Mouse (Mus musculus): ENCODE data around the gene Tk1. TPM values are rescaled to one million over a fixed set of nuclear protein-coding genes. Genes with fewer than 3 reads are reported as not detected.
A peak's percentile ranks its signal among the peaks of the same experiment; 100 is the strongest.
"Not testable (repeated sequence)": the region's sequence is repeated elsewhere in the genome, so short reads cannot be mapped to it uniquely, and the experiment has no call there.

Tk1 gene
- total RNA-seq, 2 experiments from 2014 or later, result 0.84 to 0.98 TPM

GRCm38 (mm10) chr11:117847593-117848215 is 21.8 kb upstream of the Tk1 start:
- no peak for DNase-seq (ENCODE audit: low spot score in 2 of 2)

- no peak for DNase-seq (ENCODE audit: low spot score in 2 of 2)
Measured at GRCm38 (mm10) chr11:117846640-117847039, 20.7 kb upstream of the Tk1 start.

DNA sequence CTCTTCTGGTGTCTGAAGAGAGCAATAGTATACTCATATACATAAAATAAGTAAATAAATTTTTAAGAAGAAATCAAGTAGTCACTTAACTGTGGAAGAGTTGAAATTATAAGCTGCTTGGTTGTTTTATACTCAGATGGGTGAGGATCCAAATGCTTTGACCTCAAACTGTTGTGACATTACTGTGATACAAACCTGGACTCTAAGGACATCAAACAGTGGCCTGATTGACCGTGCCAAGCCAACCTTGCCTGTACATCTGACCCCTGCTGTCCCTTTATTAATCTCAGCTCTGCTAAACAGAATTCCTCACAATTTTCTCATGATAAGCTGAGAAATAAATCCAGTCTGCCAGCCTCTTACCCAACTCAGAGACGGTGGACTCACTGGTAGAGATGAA is 19.8 kb upstream of the Tk1 start:
- DNase-seq (ENCODE audit: low spot score in 2 of 2), result no peak

DNA sequence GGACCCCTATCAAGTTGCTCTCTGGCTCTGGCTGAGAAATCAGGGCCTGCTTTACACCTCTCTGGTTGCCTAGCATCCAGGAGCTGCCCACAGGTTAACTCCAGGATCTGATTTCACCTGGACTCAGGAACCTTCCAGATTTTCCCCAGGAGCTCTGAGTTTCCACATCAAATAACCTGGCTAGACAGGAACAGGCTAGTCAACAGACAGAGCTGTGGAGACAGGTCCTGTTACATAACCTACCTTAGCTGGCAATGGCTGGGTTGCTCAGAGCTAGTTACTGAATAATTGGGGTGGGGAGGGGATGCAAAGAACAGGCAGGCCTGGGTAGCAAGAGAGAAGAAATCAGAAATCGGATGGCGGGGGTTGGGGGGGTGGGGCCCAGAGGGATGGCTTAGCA is 19.1 kb upstream of the Tk1 start:
- no peak for DNase-seq (ENCODE audit: low spot score in 2 of 2)

DNA sequence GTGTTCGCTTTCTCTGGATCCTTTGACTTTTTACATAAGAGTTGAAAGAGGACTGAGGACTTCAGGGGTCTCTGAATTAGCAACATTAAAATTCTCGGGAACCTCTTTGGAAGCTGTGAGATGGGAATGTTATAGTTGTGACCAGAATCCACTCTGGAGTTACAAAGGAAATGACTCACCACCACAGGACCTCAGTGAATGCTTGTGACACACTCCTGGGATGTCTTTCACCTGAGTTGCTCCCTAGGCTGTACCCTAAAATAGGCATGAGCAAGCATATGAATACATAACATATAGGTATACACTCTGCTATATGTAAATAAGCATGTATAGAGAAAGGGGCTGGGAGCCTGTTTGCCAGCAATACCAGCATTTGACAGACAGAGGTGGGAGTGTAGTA is 17.5 kb upstream of the Tk1 start:
- DNase-seq (ENCODE audit: low spot score in 2 of 2), result no peak

DNA sequence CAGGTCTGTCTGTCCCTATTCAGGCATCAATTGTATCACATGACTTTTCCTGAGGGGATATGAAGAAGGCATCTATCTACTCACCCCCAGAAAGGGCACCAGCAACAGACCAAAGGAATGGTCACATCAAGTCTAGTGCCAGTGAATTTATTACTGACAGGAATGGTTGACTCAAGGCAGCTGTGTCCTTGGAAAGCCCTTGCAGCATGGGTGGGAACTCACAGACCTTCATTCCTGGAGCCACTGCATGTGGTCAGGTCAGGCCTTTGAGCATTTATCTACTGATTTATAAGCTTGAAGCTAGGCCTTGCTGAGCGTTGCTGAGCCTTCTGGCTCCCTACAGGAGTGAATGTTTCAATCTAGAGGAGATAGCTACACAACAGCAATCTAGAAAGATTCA is 15.0 kb upstream of the Tk1 start:
- DNase-seq (ENCODE audit: low spot score in 2 of 2), result no peak

DNA sequence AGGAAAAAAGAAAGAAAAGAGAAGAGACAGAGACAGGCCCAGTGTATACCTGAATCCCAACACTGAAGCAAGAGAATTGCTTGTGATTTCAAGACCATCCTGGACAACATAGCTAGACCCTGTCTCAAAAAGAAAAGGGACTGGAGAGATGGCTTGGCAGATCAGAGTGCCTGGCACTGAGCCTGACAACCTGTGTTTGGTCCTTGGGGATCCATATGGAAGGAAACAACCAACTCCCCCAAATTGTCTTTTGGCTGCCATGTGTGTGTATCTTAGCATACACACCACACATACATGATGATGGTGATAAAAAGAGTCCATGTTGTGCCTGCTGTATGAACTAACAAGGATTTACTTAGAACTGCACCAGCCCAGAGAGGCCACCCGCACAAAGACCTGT is 13.1 kb upstream of the Tk1 start:
- DNase-seq (ENCODE audit: low spot score in 2 of 2), result no peak

DNA sequence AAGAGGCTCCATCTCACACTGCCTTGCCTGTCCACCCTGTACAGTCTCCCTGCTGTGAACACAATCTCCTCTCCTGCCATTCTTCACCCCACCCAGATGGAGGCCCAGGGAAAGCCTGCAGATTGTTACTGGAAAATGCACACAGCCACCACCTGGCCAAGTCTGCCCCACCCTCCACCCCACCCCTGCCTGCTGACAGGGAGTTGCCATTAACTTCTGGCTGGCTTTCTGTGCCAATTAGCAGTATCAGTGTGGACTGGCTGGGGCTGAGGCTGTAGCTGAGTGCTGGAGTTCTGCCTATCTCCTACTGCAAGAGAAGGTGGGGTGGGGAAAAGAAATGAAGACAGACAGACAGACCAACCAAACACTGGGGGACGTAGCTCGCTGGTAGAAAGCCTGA is 12.7 kb upstream of the Tk1 start:
- DNase-seq (ENCODE audit: low spot score in 2 of 2), result no peak

GRCm38 (mm10) chr11:117836306-117836705 is 10.4 kb upstream of the Tk1 start:
- peak; percentile 55 to 66 for DNase-seq (ENCODE audit: low spot score in 2 of 2)

DNA sequence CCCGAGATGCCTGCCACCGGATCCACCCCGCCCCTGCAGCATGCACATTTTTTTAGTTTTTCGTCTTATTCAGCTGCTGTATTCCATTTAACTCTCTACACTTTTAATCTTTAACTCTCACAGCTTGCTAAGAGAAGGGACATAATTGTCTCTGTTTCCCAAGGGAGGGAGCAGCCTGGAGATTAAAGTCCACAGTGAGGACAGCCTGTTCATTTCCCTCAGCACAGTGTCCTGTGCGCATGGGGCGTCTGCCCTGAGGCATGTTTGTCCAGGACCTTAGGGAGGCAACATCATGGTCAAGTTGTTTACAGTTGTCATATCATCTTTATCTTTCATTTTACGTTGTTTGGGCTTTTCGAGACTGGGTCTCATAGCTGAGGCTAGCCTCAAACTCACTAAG is 8.2 kb upstream of the Tk1 start:
- DNase-seq (ENCODE audit: low spot score in 2 of 2), result no peak

- not testable (repeated sequence) for DNase-seq (ENCODE audit: low spot score in 2 of 2)
Measured at GRCm38 (mm10) chr11:117833509-117833908, 7.6 kb upstream of the Tk1 start.

- peak; percentile 71 to 78 for DNase-seq (ENCODE audit: low spot score in 2 of 2)
Measured at GRCm38 (mm10) chr11:117832086-117832969, 6.4 kb upstream of the Tk1 start.

GRCm38 (mm10) chr11:117830401-117830800 is 4.5 kb upstream of the Tk1 start:
- DNase-seq (ENCODE audit: low spot score in 2 of 2), result no peak

GRCm38 (mm10) chr11:117829671-117830215 is 3.9 kb upstream of the Tk1 start:
- no peak for DNase-seq (ENCODE audit: low spot score in 2 of 2)

GRCm38 (mm10) chr11:117828888-117829604 is 3.2 kb upstream of the Tk1 start:
- no peak for DNase-seq (ENCODE audit: low spot score in 2 of 2)

- no peak for DNase-seq (ENCODE audit: low spot score in 2 of 2)
Measured at GRCm38 (mm10) chr11:117828149-117828887, 2.4 kb upstream of the Tk1 start.

GRCm38 (mm10) chr11:117827386-117827785 is 1.5 kb upstream of the Tk1 start:
- DNase-seq (ENCODE audit: low spot score in 2 of 2), result no peak

- no peak for DNase-seq (ENCODE audit: low spot score in 2 of 2)
Measured at GRCm38 (mm10) chr11:117826916-117827315, 1.0 kb upstream of the Tk1 start.

DNA sequence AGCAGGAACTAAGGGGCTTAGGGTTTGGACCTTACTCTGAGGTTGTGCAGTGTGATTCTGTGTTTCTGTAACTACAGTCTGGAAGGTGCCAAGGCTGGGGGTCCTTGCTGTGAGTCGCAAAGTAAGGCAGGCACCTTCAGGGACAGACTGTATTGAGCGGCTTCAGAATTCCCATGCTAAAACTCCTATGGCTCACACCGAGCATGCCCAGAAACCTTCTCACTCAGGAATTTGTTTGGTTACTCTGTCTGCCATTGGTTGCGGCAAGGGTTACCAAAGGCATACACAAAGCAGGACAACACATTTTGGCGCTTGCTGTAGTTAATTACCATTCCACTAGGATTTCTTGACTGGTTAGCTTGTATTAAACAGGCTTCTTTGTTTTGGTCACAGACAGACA is 272 bp upstream of the Tk1 start:
- no peak for DNase-seq (ENCODE audit: low spot score in 2 of 2)

DNA sequence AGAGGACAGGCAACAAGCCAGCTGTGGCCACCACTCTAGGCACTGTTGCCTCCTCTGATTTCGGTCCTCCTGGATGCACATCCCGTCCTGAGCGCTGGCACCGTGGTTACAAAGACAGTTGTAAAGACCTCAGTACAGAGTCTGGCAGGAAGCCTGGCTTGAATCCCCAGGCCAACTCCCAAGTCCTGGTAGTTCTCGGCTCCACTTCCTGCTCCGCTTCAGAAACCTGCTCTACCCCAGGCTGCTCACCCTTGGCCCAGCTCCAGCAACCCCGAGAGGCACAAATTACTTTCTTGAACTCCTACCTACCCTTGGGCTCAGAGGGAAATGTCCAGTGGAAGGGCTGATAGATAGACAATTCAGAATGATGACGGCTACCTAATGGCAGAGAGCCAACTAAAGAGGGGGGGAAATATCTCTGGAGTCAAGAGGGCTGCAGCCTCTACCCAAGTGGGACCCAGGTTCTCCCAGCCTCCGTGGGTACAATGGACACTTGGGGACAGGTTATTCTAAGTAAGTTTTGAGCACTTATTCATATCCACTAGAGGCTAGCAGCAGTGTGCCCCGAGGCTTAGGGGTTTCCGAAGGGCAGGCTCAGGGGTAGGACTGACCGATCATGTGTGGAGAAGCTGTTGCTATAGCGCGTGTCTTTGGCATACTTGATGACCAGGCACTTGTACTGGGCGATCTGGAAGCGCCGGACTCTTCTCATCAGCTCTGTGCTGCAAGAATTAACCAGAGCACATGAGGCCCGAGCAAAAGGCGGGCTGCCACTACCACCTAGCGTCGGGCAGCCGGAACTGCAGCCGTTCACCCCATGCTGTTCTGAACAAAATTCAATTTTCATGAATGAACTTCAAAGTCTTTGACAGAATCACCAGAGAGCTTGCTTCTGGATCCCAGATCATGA is 1.6 kb downstream of the Tk1 start:
- peak; percentile 82 to 85 for DNase-seq (ENCODE audit: low spot score in 2 of 2)
